Mouse (Mus musculus): Measurements from ENCODE around the gene 1700012B07Rik. TPM values are rescaled to one million over a fixed set of nuclear protein-coding genes. Genes with fewer than 3 reads are reported as not detected.
A peak's percentile ranks its signal among the peaks of the same experiment; 100 is the strongest.

1700012B07Rik gene
- polyA plus RNA-seq, 1 experiment from 2014 or later: not detected

GRCm38 (mm10) chr11:109859441-109859840, 31.6 kb upstream of the 1700012B07Rik start:
- H3K4me3 ChIP-seq (ENCODE audit: low read depth, low read length): no peak overlapping the region
- no peaks in the 10 kb centered on the region for H3K36me3 ChIP-seq (ENCODE audit: control insufficient read depth, insufficient read depth, low read length)
- no peak overlapping the region for H3K9ac ChIP-seq (ENCODE audit: low read depth, low read length)
- no peak overlapping the region for H3K27ac ChIP-seq (ENCODE audit: low read depth, low read length)
- H3K4me1 ChIP-seq (ENCODE audit: control insufficient read depth, insufficient read depth, low read length): 0 out of 2 replicates have a peak, but pooled peaks cover 2% of the 10 kb centered on the region
- WGBS (ENCODE audit: insufficient replicate concordance): 81% methylated on average over 4 of the region's 4 CpGs
- no peaks in the 10 kb centered on the region; the same call in 1 of the 2 replicates for H3K9me3 ChIP-seq (replicated peaks; ENCODE audit: control insufficient read depth, low read length)
- H3K4me2 ChIP-seq: no peak overlapping the region
- ATAC-seq (replicated peaks; ENCODE audit: insufficient number of reproducible peaks, low FRiP score, low TSS enrichment): no peak
- no peaks in the 10 kb centered on the region for H3K27me3 ChIP-seq (ENCODE audit: control insufficient read depth, insufficient read depth, low read length)

- Histone ChIP-seq H3K27me3 (ENCODE audit: control insufficient read depth, insufficient read depth, low read length) (no peaks in the 10 kb centered on the region), H3K4me1 (ENCODE audit: control insufficient read depth, insufficient read depth, low read length) (peaks cover 2% of the 10 kb centered on the region; the same call in 1 of the 2 replicates), H3K4me3 (ENCODE audit: low read depth, low read length) (no peak overlapping the region), H3K27ac (ENCODE audit: low read depth, low read length) (no peak overlapping the region), H3K36me3 (ENCODE audit: control insufficient read depth, insufficient read depth, low read length) (no peaks in the 10 kb centered on the region), H3K4me2 (no peak overlapping the region), H3K9ac (ENCODE audit: low read depth, low read length) (no peak overlapping the region), H3K9me3 (replicated peaks; ENCODE audit: control insufficient read depth, low read length) (no peaks in the 10 kb centered on the region)
- ATAC-seq (replicated peaks; ENCODE audit: insufficient number of reproducible peaks, low FRiP score, low TSS enrichment): no peak
- WGBS (ENCODE audit: insufficient replicate concordance): 75% methylated on average over 10 of the region's 10 CpGs
These were observed 29.2 kb upstream of the 1700012B07Rik start for GRCm38 (mm10) chr11:109857086-109857485.

GRCm38 (mm10) chr11:109854056-109854455, 26.2 kb upstream of the 1700012B07Rik start:
- Histone ChIP-seq H3K27ac (ENCODE audit: low read depth, low read length) (no peak overlapping the region), H3K4me1 (ENCODE audit: control insufficient read depth, insufficient read depth, low read length) (no peaks in the 10 kb centered on the region; the same call in 1 of the 2 replicates), H3K36me3 (ENCODE audit: control insufficient read depth, insufficient read depth, low read length) (no peaks in the 10 kb centered on the region), H3K27me3 (ENCODE audit: control insufficient read depth, insufficient read depth, low read length) (no peaks in the 10 kb centered on the region), H3K9me3 (replicated peaks; ENCODE audit: control insufficient read depth, low read length) (no peaks in the 10 kb centered on the region), H3K4me3 (ENCODE audit: low read depth, low read length) (no peak overlapping the region), H3K4me2 (no peak overlapping the region), H3K9ac (ENCODE audit: low read depth, low read length) (no peak overlapping the region)
- no peak for ATAC-seq (replicated peaks; ENCODE audit: insufficient number of reproducible peaks, low FRiP score, low TSS enrichment)
- 78% methylated on average over 8 of the region's 8 CpGs for WGBS (ENCODE audit: insufficient replicate concordance)

GRCm38 (mm10) chr11:109853228-109853966, 25.6 kb upstream of the 1700012B07Rik start:
- Histone ChIP-seq H3K4me1 (ENCODE audit: control insufficient read depth, insufficient read depth, low read length) (no peaks in the 10 kb centered on the region; the same call in 1 of the 2 replicates), H3K27ac (ENCODE audit: low read depth, low read length) (no peak overlapping the region), H3K9ac (ENCODE audit: low read depth, low read length) (no peak overlapping the region), H3K4me2 (no peak overlapping the region), H3K4me3 (ENCODE audit: low read depth, low read length) (no peak overlapping the region), H3K36me3 (ENCODE audit: control insufficient read depth, insufficient read depth, low read length) (no peaks in the 10 kb centered on the region), H3K9me3 (replicated peaks; ENCODE audit: control insufficient read depth, low read length) (no peaks in the 10 kb centered on the region), H3K27me3 (ENCODE audit: control insufficient read depth, insufficient read depth, low read length) (no peaks in the 10 kb centered on the region)
- ATAC-seq (replicated peaks; ENCODE audit: insufficient number of reproducible peaks, low FRiP score, low TSS enrichment): no peak
- WGBS (ENCODE audit: insufficient replicate concordance): 67% methylated on average over 17 of the region's 17 CpGs

GRCm38 (mm10) chr11:109851996-109852395, 24.1 kb upstream of the 1700012B07Rik start:
- 66% methylated on average over 4 of the region's 4 CpGs for WGBS (ENCODE audit: insufficient replicate concordance)
- H3K27ac ChIP-seq (ENCODE audit: low read depth, low read length): no peak overlapping the region
- H3K4me3 ChIP-seq (ENCODE audit: low read depth, low read length): no peak overlapping the region
- no peak for ATAC-seq (replicated peaks; ENCODE audit: insufficient number of reproducible peaks, low FRiP score, low TSS enrichment)
- H3K36me3 ChIP-seq (ENCODE audit: control insufficient read depth, insufficient read depth, low read length): no peaks in the 10 kb centered on the region
- no peak overlapping the region for H3K9ac ChIP-seq (ENCODE audit: low read depth, low read length)
- H3K9me3 ChIP-seq (replicated peaks; ENCODE audit: control insufficient read depth, low read length): no peaks in the 10 kb centered on the region
- no peak overlapping the region for H3K4me2 ChIP-seq
- no peaks in the 10 kb centered on the region; the same call in 1 of the 2 replicates for H3K4me1 ChIP-seq (ENCODE audit: control insufficient read depth, insufficient read depth, low read length)
- no peaks in the 10 kb centered on the region for H3K27me3 ChIP-seq (ENCODE audit: control insufficient read depth, insufficient read depth, low read length)

- Histone ChIP-seq H3K4me3 (ENCODE audit: low read depth, low read length) (no peak overlapping the region), H3K4me2 (peak overlapping the region; percentile 19), H3K27me3 (ENCODE audit: control insufficient read depth, insufficient read depth, low read length) (no peaks in the 10 kb centered on the region), H3K27ac (ENCODE audit: low read depth, low read length) (no peak overlapping the region), H3K36me3 (ENCODE audit: control insufficient read depth, insufficient read depth, low read length) (no peaks in the 10 kb centered on the region), H3K9ac (ENCODE audit: low read depth, low read length) (no peak overlapping the region), H3K4me1 (ENCODE audit: control insufficient read depth, insufficient read depth, low read length) (no peaks in the 10 kb centered on the region), H3K9me3 (replicated peaks; ENCODE audit: control insufficient read depth, low read length) (no peaks in the 10 kb centered on the region)
- no peak for ATAC-seq (replicated peaks; ENCODE audit: insufficient number of reproducible peaks, low FRiP score, low TSS enrichment)
- 36% methylated on average over 7 of the region's 7 CpGs for WGBS (ENCODE audit: insufficient replicate concordance)
These were observed 18.5 kb upstream of the 1700012B07Rik start for GRCm38 (mm10) chr11:109846343-109846742.

- Histone ChIP-seq H3K4me1 (ENCODE audit: control insufficient read depth, insufficient read depth, low read length) (no peaks in the 10 kb centered on the region), H3K9ac (ENCODE audit: low read depth, low read length) (no peak overlapping the region), H3K4me2 (no peak overlapping the region), H3K27me3 (ENCODE audit: control insufficient read depth, insufficient read depth, low read length) (no peaks in the 10 kb centered on the region), H3K27ac (ENCODE audit: low read depth, low read length) (no peak overlapping the region), H3K9me3 (replicated peaks; ENCODE audit: control insufficient read depth, low read length) (no peaks in the 10 kb centered on the region), H3K4me3 (ENCODE audit: low read depth, low read length) (no peak overlapping the region), H3K36me3 (ENCODE audit: control insufficient read depth, insufficient read depth, low read length) (no peaks in the 10 kb centered on the region)
- 44% methylated on average over 4 of the region's 4 CpGs for WGBS (ENCODE audit: insufficient replicate concordance)
- no peak for ATAC-seq (replicated peaks; ENCODE audit: insufficient number of reproducible peaks, low FRiP score, low TSS enrichment)
These were observed 17.8 kb upstream of the 1700012B07Rik start for GRCm38 (mm10) chr11:109845601-109846000.

GRCm38 (mm10) chr11:109844466-109844865, 16.6 kb upstream of the 1700012B07Rik start:
- WGBS (ENCODE audit: insufficient replicate concordance): 69% methylated on average over 5 of the region's 5 CpGs

GRCm38 (mm10) chr11:109830368-109830767, 2.5 kb upstream of the 1700012B07Rik start:
- WGBS (ENCODE audit: insufficient replicate concordance): 77% methylated on average over 5 of the region's 5 CpGs
- H3K4me3 ChIP-seq (ENCODE audit: low read depth, low read length): no peak overlapping the region
- H3K9me3 ChIP-seq (replicated peaks; ENCODE audit: control insufficient read depth, low read length): no peaks in the 10 kb centered on the region
- H3K27me3 ChIP-seq (ENCODE audit: control insufficient read depth, insufficient read depth, low read length): no peaks in the 10 kb centered on the region
- no peaks in the 10 kb centered on the region for H3K4me1 ChIP-seq (ENCODE audit: control insufficient read depth, insufficient read depth, low read length)
- no peak for ATAC-seq (replicated peaks; ENCODE audit: insufficient number of reproducible peaks, low FRiP score, low TSS enrichment)
- H3K9ac ChIP-seq (ENCODE audit: low read depth, low read length): no peak overlapping the region
- H3K4me2 ChIP-seq: no peak overlapping the region
- no peak overlapping the region for H3K27ac ChIP-seq (ENCODE audit: low read depth, low read length)
- no peaks in the 10 kb centered on the region for H3K36me3 ChIP-seq (ENCODE audit: control insufficient read depth, insufficient read depth, low read length)

More at GRCm38 (mm10) chr11:109844466-109844865, 16.6 kb upstream of the 1700012B07Rik start:
- H3K4me3 ChIP-seq (ENCODE audit: low read depth, low read length): no peak overlapping the region
- no peaks in the 10 kb centered on the region for H3K36me3 ChIP-seq (ENCODE audit: control insufficient read depth, insufficient read depth, low read length)
- H3K27me3 ChIP-seq (ENCODE audit: control insufficient read depth, insufficient read depth, low read length): no peaks in the 10 kb centered on the region
- no peak overlapping the region for H3K4me2 ChIP-seq
- no peaks in the 10 kb centered on the region for H3K9me3 ChIP-seq (replicated peaks; ENCODE audit: control insufficient read depth, low read length)
- H3K27ac ChIP-seq (ENCODE audit: low read depth, low read length): no peak overlapping the region
- ATAC-seq (replicated peaks; ENCODE audit: insufficient number of reproducible peaks, low FRiP score, low TSS enrichment): no peak
- H3K4me1 ChIP-seq (ENCODE audit: control insufficient read depth, insufficient read depth, low read length): no peaks in the 10 kb centered on the region
- H3K9ac ChIP-seq (ENCODE audit: low read depth, low read length): no peak overlapping the region
